Mouse (Mus musculus) heart, adult 9 months (tissue): Measurements from ENCODE around the gene Rapgef2.
"Not testable (repeated sequence)": the region's sequence is repeated elsewhere in the genome, so short reads cannot be mapped to it uniquely, and the experiment has no call there.

Experiments used
- DNase-seq, 2 experiments: peaks; one replicate each; pipeline ENCODE4 v3.0.0; 2022; ENCODE audit warnings: low spot score in 2 of 2

Rapgef2 gene

DNA sequence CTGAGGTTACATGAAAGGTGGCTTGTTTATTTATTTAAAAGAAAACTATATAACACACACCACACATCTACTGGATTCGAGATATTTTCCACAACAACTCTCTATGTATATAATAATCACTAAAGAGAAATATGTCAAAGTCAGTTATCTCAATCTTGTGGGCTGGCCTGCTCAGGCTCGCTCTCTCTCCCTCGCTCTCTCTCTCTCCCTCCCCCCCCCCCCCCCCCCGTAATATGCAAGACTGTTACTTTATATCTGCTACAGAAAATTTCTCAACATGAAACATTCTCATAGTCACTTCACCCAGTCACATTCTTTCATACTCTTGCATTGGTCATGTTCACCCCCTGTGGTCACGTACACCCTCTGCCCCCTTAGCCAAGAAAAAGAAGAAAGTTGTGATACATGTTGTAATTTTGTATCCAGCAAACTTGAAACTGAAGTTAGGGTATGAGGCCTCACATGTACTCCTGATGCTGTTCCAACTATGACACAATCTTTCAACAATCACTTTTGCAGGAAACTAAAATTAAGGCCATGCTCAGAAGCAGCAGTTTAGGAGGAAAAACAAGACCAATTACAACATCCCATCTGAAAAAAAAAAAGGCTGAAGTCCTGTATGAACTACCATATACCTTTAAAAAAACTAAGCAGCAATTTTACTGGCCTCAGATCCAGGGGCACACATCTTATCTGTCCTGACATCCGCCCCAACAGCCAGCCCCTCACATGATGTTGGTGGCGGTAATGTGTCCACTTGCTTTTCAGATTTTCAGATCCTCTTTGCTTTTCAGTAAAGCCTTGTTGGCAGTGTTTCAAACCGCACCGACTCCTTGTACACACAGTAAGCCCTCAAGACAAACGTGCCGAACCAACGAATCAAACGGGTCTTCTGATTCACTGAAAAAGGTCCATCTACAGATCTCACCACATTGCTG, 52.6 kb downstream of the Rapgef2 start:
- DNase-seq = peak; percentile 60 to 69

DNA sequence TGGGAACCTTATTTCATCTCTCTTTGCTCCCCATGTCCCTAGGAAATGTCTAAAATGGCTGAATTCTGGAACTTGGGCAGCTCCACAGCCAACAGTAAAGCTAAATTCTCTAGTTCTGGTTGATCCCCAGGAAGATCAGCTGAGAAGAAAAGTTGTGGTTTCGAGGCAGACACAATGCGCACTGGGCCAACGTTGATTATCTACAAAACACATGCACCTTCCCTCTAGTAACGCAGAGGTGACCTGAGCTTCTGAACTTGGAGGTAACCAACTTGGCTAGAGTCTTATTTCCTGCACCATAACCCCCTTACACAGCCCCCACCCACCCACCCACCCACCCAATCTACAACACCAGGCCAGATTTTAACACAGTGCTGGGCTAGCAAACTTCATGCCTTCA, 55.6 kb downstream of the Rapgef2 start:
- no peak for DNase-seq

DNA sequence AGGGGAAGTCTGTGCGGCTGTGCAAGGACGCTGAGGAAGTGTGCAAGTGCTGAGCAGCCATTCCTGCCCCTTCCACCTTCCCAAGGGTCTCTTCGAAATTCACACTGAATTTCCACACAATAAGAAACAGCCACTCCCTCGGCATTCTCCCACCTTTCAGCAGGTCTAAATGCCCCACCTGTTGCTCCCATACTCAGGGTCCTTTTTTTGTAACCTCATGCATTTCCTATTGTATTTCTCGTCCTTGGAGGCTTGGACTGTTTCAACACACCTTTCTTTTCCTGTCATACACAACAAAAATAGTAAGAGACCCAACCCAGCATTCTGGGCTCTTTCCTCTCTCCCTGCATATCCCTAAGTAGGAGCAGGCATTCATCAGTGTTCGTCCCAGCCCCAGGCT, 56.8 kb downstream of the Rapgef2 start:
- DNase-seq = no peak

DNA sequence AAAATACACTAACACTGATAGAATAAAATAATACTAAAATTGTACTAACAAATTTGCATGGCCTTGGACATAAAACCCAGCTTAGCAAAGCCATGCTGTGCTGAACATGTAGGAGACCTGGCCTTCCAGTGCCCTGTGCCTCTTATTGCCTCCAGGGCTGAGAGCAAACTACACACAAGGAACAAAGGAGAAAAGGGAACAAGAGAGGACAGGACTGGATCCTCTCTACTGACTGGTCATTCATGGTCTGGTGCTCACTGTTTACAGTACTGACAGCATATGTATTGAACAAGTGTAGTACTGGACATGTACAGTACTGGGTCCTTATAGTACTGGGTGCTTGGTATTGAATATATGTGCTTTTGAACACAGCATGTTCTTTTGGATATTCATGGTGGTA, 58.0 kb downstream of the Rapgef2 start:
- DNase-seq = no peak

DNA sequence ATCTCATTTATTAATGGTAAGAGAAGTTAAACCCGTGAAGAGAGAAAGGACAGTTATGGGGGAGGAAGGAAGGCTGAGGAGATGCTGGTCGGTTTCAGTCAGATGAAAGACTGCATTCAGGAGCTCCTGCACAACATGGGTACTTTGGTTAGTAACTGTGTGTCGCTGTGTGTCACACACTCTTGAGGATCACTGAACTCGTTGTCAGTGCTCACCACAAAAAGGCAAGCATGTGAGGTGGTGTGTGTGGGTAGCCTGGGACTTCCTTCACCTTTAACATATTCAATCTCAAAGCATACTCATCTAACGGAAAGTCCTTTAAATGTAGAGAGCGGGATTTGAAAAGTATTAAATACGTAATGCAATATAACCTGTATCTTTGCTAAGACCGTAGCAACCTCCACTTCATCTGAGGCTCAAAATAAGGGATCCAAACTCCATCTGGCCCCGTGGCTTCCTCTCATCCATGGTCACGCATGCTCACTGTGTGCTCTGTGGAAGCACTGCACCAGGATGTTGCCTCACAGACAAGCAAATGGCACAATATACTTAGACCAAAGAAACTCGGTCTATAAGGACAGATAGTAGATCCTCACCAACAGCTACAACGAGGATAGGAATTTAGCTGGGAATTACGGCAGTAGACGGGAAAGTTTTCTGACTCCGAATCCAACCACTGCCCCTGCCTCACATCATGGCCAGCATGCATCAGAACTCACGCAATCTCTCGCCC, 58.8 kb downstream of the Rapgef2 start:
- no peak for DNase-seq

DNA sequence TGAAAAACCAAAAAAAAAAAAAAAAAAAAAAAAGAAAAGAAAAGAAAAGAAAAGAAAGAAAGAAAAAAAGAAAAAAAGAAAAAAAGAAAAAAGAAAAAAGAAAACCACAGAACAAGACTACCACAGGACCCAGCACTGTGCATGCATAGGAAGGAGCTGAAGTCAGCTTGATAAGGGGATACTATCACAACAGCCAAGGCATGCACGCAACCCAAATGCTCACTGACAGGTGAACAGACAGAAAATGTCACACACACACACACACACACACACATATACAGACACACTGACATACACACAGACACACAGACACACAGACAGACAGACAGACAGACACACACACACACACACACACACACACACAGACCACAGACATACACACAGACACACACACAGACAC, 59.5 kb downstream of the Rapgef2 start:
- not testable (repeated sequence) for DNase-seq

DNA sequence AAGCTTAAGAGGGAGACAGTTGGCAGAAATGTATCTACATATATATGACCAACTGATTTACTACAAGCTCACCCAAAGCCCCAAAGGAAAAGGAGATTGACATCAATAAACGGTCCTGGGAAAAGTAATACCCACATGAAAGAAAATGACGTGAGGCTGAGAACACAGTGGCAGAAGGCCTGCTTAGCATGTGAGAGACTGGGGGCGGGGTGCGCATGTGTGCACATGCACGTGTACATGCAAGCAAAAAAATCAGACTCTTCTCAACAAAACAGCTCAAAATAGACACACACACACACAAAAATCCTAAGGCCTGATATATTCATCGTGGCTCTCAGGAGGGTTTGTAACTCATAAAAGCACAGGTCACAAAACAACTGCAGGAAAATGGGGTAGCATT, 60.4 kb downstream of the Rapgef2 start:
- no peak for DNase-seq

DNA sequence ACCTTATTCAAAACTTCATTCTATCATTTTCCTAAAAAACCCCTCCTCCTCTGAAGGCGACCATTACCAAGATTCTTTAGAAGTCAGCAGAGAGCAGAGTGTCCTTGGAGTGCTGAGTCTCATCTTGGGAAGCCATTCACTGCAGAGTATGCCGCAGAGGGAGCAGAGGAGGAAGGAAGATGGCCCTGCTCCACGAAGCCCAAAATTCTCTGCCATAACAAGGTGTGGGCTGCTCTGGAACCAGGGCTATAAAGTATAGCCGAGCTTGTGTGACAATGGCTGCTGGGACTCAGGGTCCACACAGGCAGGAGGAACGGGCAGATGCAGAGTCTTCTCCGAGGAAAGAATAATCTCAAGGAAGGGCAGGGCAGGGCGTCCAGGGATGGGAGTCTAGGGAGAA, 62.0 kb downstream of the Rapgef2 start:
- no peak for DNase-seq

DNA sequence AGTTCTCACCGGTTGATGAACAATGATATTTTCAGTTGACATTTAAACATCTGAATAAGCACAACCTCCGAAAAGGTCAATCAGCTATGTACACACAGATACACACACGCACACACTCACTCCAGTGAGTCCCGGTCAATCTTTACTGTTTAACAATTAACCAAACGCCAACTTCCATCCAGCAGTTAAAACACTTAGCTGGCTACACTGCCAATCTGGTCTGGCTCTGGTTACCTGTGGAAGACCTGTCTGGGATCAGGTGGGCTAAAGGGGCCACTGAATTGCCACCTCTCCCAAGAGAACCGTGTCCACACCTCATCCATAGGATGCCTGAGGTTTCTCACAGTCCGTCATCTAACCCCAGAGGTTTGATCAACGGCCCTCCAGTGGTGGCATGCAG, 63.0 kb downstream of the Rapgef2 start:
- DNase-seq = no peak

DNA sequence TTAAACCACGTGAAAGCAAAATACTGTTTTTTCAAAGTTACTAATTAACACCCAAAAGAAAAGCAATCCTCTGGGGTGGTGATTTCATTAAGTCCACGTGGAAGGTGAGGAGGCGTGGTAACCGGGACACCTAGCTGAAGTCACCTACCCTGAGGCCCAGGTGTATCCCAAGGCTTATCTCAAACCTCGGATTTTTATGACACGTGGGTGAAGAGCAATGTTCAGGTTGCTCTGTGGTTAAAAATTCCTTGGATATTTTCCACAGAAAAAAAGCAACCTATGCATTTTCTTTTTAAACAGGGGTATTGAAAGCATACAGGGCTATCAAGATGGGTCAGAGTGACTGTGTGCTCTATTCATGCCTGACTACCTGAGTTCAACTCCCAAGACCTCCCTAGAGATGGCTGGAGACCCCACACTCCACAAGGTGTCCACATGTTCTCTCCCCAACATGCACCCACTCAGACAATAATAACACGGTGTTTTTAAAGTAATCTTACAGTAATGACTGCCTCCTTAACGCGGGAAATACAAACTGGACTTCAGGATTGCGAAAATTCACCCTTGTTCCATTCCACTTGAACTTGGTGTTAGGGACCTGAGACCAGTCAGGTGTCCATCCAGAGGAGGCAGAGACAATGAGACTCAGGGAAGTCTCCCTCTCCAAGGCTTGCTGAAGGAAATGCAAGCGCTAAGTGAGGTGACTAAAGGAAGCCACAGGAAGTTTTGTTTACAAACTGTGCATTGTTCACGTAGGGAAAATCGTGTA, 63.9 kb downstream of the Rapgef2 start:
- DNase-seq = no peak

DNA sequence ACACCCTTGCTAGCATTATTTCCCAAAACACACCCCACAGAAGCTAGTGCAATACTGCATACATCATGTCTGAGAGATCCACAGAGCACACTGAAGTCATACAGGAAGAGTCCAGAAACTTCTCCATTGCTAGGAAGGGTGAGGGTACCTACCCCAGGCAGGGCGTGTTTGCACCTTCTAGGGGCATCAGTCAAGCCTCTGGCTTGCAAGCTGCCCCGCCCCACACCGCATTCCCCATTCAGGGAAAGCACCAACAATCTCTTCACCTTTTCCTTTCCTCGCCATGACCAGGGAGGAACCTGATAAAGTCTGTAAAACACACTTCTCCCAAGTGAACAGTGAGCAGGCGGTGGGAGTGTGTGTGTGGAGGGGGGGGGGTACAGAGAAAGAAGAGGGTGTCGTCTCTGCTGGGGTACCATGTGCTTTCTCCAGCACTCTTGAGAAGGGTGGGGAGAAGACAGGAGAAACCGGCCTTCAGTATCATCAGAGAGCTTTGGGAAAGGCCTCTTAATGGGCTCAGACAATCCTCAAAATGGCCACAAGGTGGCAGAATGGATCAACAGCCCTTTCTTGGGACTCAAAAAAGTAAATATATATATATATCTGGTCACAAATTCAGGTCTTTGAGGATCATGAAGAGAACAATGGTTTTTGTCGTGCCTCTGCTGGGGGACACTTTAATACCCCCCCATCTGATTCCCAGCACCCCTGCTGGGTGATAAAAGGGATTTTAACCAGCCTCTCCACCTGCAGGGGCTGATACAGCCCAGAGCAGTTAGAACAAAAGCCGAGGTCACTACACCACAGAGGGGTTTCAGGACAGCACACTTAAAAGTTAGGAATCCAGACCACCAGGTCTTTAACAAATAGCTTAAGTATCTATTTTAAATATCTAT, 64.8 kb downstream of the Rapgef2 start:
- peak; percentile 56 to 76 for DNase-seq

DNA sequence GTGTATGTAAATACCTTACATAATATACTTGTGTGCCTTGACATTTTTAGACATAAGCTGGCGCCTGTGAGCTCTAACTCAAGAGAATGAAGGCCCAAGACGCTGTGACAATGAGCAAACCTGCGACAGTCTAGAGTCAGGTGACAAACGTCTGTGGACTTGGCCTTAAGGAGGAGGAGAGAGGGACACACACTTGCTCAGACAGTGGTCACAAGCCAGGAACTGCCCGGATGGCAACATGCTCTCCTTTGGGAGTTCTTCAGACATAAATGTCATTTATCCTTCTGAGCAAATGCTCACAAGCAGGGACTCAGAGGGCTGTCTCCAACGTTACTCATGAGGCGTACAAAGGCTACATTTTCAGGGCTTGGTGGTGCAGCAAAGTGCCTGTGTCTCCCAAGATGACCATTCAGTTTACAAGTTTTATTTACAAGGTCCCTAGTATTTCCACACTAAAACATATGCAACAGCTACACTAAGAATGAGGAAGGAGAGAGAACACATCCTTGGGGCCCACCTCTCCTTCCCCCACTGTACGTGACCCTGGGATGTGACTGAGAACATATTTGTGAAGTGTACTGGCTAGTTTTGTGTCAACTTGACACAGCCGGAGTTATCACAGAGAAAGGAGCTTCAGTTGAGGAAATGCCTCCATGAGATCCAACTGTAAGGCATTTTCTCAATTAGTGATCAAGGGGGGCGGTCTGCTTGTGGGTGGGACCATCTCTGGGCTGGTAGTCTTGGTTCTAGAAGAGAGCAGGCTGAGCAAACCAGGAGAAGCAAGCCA, 67.0 kb downstream of the Rapgef2 start:
- DNase-seq = no peak

DNA sequence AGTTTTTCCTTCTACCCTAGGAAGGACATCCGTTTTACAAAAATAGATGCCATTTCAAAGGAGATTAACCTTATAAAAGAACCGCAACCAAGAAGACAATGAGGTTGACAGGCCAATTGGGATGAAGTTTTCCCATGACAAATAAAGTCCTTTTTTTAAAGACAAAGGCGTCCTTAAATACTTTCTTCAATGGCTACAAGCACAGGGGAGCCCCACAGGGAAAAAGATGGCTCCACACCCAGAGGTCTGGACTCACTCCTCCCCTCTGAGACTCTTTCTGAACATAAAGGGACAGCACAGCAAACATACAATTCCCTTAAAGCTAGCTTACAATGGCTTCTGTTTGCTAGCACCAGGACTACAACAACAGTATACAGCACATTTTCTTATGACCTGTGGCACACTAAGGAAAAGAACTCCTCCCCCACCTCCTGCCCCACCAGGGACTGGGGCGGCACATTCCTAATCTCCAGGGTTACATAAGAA, 67.7 kb downstream of the Rapgef2 start:
- DNase-seq = peak; percentile 53 to 79

DNA sequence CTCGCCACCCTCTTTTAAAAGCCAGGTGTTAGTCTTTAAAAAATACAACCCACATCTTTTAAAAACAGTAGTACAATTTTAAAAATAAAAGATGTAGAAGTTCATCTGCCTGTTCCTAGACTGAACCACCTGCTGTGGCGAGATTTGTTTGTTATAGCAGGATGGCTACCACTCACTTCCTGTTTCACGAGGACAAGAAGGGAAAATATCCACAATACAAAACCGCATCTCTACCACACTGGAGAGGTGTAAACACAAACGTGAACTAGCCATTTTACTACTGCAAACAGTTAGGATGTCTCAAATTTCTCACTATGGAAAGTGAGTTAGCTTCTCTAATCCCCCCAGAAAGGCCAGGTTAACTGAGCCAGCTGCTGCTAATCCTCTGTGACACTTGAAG, 76.1 kb downstream of the Rapgef2 start:
- DNase-seq = no peak

DNA sequence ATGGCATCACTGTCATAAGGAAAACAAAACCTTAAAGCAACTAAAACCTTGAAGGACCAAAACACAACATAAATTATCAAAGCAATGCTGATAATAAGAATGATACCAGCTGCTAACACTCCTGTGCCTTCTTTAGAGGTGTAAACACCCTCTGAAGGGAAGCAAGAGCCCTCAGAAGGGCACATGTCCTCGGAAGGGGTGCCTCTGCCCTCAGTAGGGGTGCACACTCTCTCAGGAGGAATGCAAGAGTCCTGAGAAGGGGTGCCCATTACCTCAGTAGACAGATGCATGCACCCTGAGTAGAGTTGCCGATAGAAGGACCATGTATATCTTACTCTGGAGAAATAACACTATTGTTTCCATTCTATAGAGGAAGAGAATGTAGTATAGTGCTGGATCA, 79.1 kb downstream of the Rapgef2 start:
- no peak for DNase-seq

DNA sequence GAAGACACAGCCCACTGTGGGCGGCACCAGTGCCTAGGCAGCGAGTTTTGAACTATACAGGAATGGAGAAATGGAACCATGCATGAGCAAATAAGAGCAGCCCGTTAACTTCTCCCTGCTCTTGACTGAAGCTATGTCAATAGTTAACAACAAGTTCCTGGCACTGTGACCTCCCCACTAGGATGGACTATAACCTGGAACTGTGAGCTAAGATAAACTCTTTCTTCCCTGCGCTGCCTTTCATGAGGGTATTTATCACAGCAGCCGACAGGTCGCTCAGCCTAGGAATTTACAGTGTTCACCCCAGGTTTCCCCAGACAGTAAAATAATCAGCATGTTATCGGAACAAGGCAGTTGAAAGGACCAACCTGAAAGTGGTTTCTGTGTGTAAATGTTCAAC, 79.8 kb downstream of the Rapgef2 start:
- no peak for DNase-seq

DNA sequence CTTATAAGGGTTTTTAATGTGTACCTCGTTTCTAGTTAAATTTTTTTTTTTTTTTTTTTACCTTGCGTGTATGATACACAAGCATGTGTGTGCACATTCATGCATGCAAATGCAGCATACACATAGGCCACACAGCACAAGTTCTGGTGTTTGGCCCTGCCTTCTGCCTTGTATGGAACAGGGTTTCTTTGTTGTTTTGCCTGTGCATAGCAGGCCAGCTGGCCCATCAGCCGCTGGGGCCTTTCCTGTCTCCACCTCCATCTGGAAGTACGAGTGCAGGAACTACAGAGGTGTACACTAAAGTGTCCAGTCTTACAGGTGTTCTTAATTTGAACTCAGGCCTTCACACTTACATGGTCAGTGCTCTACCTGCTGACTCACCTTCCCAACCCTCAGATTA, 80.3 kb downstream of the Rapgef2 start:
- DNase-seq = no peak

DNA sequence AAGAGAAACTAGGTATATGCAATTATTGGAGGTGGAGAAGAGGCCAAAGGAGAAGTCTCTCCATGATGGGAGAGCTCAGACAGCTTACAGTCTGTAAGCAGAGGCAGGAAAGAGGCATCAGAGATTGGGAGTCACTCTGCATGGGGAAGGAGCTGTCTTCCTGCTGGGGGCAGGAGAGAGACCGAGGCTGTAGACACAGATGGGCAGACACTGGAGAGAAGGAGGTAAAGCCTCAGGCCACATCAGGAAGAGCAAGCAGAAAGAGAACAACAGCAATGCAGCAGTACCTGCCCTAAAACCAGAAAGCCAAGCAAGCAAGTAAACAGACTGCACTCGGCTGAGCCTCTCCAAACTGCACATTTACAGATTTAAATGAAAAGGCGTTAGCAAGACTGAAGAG, 81.2 kb downstream of the Rapgef2 start:
- no peak for DNase-seq

DNA sequence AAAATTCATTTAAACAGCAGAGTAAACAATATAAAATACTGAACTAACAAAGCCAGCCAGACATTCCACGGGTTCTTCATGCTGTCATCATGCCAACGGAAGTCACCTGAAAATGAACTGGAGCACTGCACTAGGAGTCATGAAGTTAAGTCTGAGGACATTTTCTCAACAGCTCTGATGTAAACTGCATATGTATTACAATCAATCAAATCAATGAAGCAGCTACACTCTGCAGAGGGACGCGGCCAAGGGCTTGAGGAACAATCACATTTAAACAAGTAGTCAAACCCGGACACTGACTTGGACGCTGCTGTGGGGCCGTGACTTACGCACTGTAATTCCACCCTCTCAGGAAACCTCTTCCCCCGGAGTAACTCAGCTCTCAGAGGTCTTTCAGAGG, 82.1 kb downstream of the Rapgef2 start:
- no peak for DNase-seq

DNA sequence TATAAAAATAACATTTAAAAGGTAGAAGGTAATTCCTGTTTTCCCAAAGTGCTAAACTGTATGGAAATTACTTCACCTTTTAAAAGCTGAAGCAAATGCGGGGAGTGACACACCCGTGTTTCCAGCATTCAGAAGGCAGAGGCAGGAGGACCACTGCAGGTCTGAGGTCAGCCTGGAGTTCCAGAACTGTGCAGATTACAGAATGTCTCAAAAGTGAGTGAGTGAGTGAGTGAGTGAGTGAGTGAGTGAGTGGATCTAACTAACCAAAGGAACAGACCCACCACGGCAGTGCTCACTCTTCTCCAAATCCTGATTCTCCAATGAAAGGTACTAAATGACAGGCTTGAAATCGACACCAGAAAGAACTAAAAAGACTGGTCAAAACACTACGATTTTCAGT, 82.5 kb downstream of the Rapgef2 start:
- DNase-seq = no peak
